Mouse (Mus musculus): ENCODE measurements around the gene Taar8c.

Taar8c gene

GRCm38 (mm10) chr10:24058986-24059385 lies 42.7 kb downstream of the Taar8c start:
- no peak for DNase-seq

GRCm38 (mm10) chr10:24052039-24052438 lies 49.7 kb downstream of the Taar8c start:
- DNase-seq: no peak

All from embryo, embryonic 11 days (tissue).